Mouse (Mus musculus) kidney, postnatal 0 days (tissue): ENCODE measurements around the gene Lrg1. TPM values are rescaled to one million over a fixed set of nuclear protein-coding genes. Genes with fewer than 3 reads are reported as not detected.

Experiments
- ATAC-seq: fragments of 200-750 bp; cut with Nextera tagmentation; replicated peaks from 2 replicates; pipeline ENCODE4 v1.8.0; 2017; ENCODE audit warnings: low read depth, moderate number of reproducible peaks, moderate TSS enrichment, moderate library complexity; ENCODE audit not compliant: low FRiP score
- DNase-seq: peaks from one replicate; pipeline ENCODE4 v3.0.0-alpha.2; 2016; ENCODE audit warnings: low spot score
- H3K27ac ChIP-seq: fragments of 300-500 bp; sonication (generic); 2 replicates; pipeline ENCODE4 v1.5.1; 2014; ENCODE audit warnings: mild to moderate bottlenecking
- H3K27me3 ChIP-seq: fragments of 300-500 bp; sonication (generic); 2 replicates; pipeline ENCODE4 v1.6.1; 2014; ENCODE audit warnings: low read length, mixed read lengths; ENCODE audit not compliant: insufficient read depth
- H3K36me3 ChIP-seq: fragments of 300-500 bp; sonication (generic); 2 replicates; pipeline ENCODE4 v1.6.1; 2014; ENCODE audit warnings: low read length, mixed read lengths; ENCODE audit not compliant: insufficient read depth
- H3K4me1 ChIP-seq: fragments of 300-500 bp; sonication (generic); replicated peaks from 2 replicates; pipeline ENCODE4 v1.6.1; 2014; ENCODE audit warnings: antibody characterized with exemption, low read length, mixed read lengths; ENCODE audit not compliant: insufficient read depth
- H3K4me2 ChIP-seq: fragments of 300-500 bp; sonication (generic); 2 replicates; pipeline ENCODE4 v1.6.1; 2014; ENCODE audit warnings: mild to moderate bottlenecking, low read length, moderate library complexity, mixed read lengths
- H3K4me3 ChIP-seq: fragments of 300-500 bp; sonication (generic); replicated peaks from 2 replicates; pipeline ENCODE4 v1.5.1; 2014; ENCODE audit warnings: low read depth, low read length
- H3K9ac ChIP-seq: fragments of 300-500 bp; sonication (generic); 2 replicates; pipeline ENCODE4 v1.6.1; 2014; ENCODE audit warnings: low read depth, low read length
- H3K9me3 ChIP-seq: fragments of 300-500 bp; sonication (generic); replicated peaks from 2 replicates; pipeline ENCODE4 v1.6.1; 2016; ENCODE audit warnings: low read length, inconsistent platforms, mixed read lengths
- CTCF ChIP-seq: IDR thresholded peaks from 2 replicates; pipeline ENCODE4 v1.5.1; 2016; ENCODE audit warnings: antibody characterized with exemption, low read depth, mild to moderate bottlenecking, moderate library complexity
- WGBS: fragments of 180-500 bp; shearing (Covaris S2); extraction: QIAGEN DNeasy Blood & Tissue Kit; methylation state at CpG from one replicate; pipeline ENCODE4 v1.1.7; 2014; 5-methylcytosine and 5-hydroxymethylcytosine counted together
- polyA plus RNA-seq: library from polyadenylated mRNA; unstranded; fragments of >200 nt; fragmentation: Nextera tagmentation; extraction: Ambion mirVana; gene quantifications from 2 replicates; pipeline ENCODE4 v1.2.1, GENCODE M21; 2015

Lrg1 gene
- polyA plus RNA-seq, 1 experiment from 2014 or later, result 1.9 TPM

DNA sequence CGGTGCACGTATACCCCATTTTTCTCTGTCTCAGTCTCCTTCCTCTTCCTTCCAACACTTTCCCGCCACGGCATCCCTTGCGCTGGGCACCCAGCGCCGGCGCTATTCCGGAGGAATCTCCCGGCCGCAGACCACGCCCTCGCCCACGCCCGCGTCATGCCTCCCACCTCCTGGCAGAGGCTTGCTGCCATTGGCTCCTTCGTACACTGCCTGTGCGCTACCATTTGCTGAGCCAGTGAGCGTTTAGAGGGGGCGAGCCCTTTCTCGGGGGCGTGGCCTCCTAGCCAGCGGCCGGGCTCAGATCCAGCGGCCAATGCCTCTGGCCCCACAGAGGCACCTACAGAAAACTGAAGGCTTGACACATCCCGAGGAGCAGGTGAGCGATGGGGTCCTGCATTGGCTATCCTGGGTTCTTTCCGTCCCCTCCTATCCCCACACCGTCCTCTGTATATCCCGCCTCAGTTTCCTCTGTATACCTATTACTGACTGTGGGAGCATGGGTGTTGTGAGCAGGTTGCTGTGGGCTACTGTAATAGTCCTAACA, 40.5 kb upstream of the Lrg1 start, which contains the start of gene Tnfaip8l1:
Gene Tnfaip8l1, plus strand, starts transcription at position 247 of the 544 bp plus-strand sequence.
- DNase-seq (peak; percentile 97), ATAC-seq (peak; percentile 97)
- Histone ChIP-seq H3K27me3 (peaks cover 10% of the 10 kb centered on the region; the same call in 1 of the 2 replicates), H3K36me3 (no peaks in the 10 kb centered on the region), H3K4me2 (peak within 1 kb of the TSS; percentile 60), H3K9ac (peak within 1 kb of the TSS; percentile 20; the same call in 1 of the 2 replicates), H3K4me3 (peak within 1 kb of the TSS; percentile 32), H3K4me1 (peaks cover 5% of the 10 kb centered on the region), H3K9me3 (no peaks in the 10 kb centered on the region), H3K27ac (no peak within 1 kb of the TSS)
- 1% methylated on average over 30 of the region's 30 CpGs for WGBS
- TF ChIP-seq CTCF, result no peak

DNA sequence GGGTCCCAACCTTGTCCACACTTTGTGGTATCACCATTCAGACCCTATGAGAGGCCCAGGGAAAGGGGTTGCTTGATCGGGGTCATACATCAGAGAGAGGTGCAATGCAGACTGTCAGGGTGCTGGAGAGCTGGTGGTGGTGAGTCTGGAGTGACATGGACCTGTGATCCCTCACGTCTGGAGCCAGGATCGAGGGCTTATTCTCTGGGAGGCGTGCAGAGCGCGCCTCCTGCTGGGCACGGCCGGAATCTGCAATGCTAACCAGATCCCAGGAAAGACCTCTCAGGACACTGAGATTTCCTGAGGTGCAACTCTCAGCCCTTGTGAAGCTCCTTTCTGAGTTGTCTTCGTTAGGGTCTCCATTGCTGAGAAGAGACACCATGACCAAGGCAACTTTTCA, 37.9 kb upstream of the Lrg1 start:
- H3K27ac ChIP-seq, result no peak overlapping the region
- H3K27me3 ChIP-seq, result peaks cover 10% of the 10 kb centered on the region; the same call in 1 of the 2 replicates
- no peak overlapping the region for H3K4me3 ChIP-seq
- peaks cover 5% of the 10 kb centered on the region for H3K4me1 ChIP-seq
- ATAC-seq (peak; percentile 23; the same call in 1 of the 2 replicates), DNase-seq (peak; percentile 79)
- no peak overlapping the region for H3K9ac ChIP-seq
- peak; percentile 92 for TF ChIP-seq CTCF
- WGBS, result 5% methylated on average over 9 of the region's 9 CpGs
- H3K4me2 ChIP-seq, result no peak overlapping the region
- no peaks in the 10 kb centered on the region for H3K36me3 ChIP-seq
- no peaks in the 10 kb centered on the region for H3K9me3 ChIP-seq

DNA sequence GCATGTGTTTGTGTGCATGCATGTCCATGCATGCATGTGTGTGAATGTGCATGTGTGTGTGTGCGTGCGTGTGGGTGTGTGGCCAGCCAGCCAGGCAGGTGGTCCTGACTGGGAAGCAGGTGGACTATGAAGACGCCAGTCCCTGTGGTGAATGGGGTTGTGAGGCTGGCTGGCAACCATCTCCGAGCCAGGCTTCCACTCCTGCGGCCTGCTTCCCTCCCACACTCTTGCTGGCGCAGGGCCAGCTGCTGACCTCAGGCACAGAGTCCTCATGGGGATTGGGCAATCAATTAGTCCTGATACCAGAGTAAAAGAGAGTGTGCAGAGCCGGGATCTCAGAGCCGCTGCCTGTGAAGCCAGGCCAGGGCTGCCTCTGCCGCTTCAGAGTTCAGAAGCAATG, 31.8 kb upstream of the Lrg1 start:
- DNase-seq (peak; percentile 59), ATAC-seq (peak; percentile 70)
- WGBS, result 26% methylated on average over 9 of the region's 9 CpGs
- H3K9me3 ChIP-seq, result no peaks in the 10 kb centered on the region
- no peak overlapping the region for H3K4me2 ChIP-seq
- H3K27ac ChIP-seq, result no peak overlapping the region
- H3K4me3 ChIP-seq, result no peak overlapping the region
- H3K4me1 ChIP-seq, result no peaks in the 10 kb centered on the region
- H3K27me3 ChIP-seq, result peaks cover 27% of the 10 kb centered on the region
- H3K36me3 ChIP-seq, result no peaks in the 10 kb centered on the region
- no peak for TF ChIP-seq CTCF
- H3K9ac ChIP-seq, result no peak overlapping the region

DNA sequence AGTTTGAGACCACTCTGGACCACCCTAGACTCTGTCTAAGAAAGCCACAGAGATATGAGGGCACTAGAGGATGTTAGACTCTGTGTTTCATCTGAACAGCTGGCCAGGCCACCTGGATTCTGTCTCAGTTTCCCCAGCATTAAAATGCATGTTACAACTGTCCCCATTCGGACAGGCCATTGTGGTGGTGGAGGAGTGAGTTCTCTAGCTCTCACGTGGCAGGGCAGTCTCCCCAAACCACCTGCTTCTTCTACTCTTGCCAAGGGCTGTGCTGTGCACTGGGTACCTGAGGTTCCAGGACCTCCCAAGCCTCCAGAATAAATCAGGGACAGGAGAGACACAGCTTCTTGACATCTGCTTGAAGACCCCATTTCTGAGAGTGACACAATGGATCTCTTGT, 28.1 kb upstream of the Lrg1 start:
- Histone ChIP-seq H3K4me1 (no peaks in the 10 kb centered on the region), H3K4me3 (no peak overlapping the region), H3K4me2 (no peak overlapping the region), H3K9me3 (no peaks in the 10 kb centered on the region), H3K27me3 (peaks cover 27% of the 10 kb centered on the region), H3K27ac (no peak overlapping the region), H3K9ac (no peak overlapping the region), H3K36me3 (no peaks in the 10 kb centered on the region)
- no peak for DNase-seq
- ATAC-seq, result no peak
- 53% methylated on average over 2 of the region's 2 CpGs for WGBS
- no peak for TF ChIP-seq CTCF

DNA sequence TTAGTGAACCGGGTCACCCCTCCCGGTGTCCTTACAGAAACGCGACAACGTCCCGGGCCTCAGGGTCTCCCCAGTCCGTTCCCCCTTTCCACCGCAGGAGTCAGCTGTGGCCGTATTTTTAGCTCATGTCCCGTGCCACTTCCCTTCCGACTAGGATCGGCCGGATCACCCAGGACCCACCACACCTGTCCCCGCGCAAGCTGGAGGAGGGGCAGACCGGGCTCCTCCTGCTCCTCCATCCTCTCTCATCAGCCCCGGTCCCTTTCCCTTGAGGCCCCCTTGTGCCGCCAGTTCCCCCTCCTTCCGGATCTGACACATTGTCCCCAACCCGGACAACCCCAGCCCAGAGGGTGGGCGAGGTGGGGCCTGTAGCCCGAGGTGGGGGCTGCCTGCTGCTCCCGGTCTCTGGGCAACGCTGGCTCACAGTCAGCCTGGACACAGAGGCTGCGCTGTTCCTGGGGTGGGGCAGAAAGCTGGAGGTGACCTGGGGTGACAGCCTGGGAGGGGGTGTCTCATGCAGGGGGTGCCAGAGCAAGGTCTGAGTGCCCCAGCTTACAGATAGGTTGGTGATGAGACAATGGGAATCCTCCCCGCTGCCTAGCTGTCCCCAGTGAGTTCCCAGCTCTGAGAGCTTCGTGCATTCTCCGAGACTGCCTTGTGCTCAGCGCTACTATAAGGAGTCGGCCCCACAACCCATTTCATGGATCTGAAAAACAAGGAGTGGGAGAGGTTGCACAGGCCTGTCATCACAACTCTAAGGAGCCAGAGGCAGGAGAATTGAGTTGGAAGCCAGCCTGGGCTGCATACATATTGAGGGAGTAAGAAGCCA, 27.2 kb upstream of the Lrg1 start:
- H3K4me1 ChIP-seq, result no peaks in the 10 kb centered on the region
- WGBS, result 2% methylated on average over 28 of the region's 30 CpGs
- TF ChIP-seq CTCF, result no peak
- H3K4me2 ChIP-seq, result peak overlapping the region; percentile 42
- DNase-seq (no peak), ATAC-seq (no peak; the same call in 1 of the 2 replicates)
- peak overlapping the region; percentile 7; the same call in 1 of the 2 replicates for H3K4me3 ChIP-seq
- H3K36me3 ChIP-seq, result no peaks in the 10 kb centered on the region
- no peaks in the 10 kb centered on the region for H3K9me3 ChIP-seq
- H3K27me3 ChIP-seq, result peaks cover 28% of the 10 kb centered on the region
- 0 out of 2 replicates have a peak overlapping the region, but pooled peaks have one; percentile 27 for H3K9ac ChIP-seq
- no peak overlapping the region for H3K27ac ChIP-seq

DNA sequence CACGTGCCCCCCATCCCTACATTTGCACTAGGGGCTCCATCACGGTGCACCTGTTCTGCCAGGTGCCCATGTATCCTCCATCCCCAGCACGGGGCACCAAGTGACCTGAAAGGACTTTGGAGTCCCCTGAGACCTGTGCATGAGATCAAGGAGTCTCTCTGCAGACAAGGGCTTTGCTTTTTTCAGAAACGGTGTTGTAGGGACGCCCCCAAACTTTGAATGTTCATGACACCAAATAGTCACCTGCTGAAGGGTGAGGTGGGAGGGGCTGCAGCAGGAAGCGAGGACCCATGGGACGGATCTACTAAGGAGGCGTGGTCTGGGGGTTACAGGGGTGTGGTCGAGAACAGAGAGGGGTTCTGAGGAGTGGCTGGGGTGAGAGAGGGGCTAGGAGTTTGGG, 26.5 kb upstream of the Lrg1 start:
- DNase-seq, result no peak
- ATAC-seq, result no peak
- H3K27me3 ChIP-seq, result peaks cover 28% of the 10 kb centered on the region

More for the DNA sequence above, 26.5 kb upstream of the Lrg1 start:
- no peak for TF ChIP-seq CTCF
- no peaks in the 10 kb centered on the region for H3K4me1 ChIP-seq
- H3K4me2 ChIP-seq, result peak overlapping the region; percentile 42
- H3K9me3 ChIP-seq, result no peaks in the 10 kb centered on the region
- H3K27ac ChIP-seq, result no peak overlapping the region
- H3K4me3 ChIP-seq, result 0 out of 2 replicates have a peak overlapping the region, but pooled peaks have one; percentile 7
- H3K36me3 ChIP-seq, result no peaks in the 10 kb centered on the region
- WGBS, result 23% methylated on average over 9 of the region's 9 CpGs
- H3K9ac ChIP-seq, result 0 out of 2 replicates have a peak overlapping the region, but pooled peaks have one; percentile 27
